Mouse (Mus musculus) cerebellum, adult 8-10 months (tissue): ENCODE measurements at regions not wholly inside any gene's neighbourhood (a gene's known extent, or its start where the extent isn't known, plus 50 kb on each side); places are given as distances from the start of the nearest gene placed in this dataset.

Experiments used
- DNase-seq: peaks from one replicate; pipeline ENCODE4 v3.0.0; 2022

GRCm38 (mm10) chr8:34447880-34448830 is 336.6 kb upstream of the Gm10131 start:
- no peak for DNase-seq

DNA sequence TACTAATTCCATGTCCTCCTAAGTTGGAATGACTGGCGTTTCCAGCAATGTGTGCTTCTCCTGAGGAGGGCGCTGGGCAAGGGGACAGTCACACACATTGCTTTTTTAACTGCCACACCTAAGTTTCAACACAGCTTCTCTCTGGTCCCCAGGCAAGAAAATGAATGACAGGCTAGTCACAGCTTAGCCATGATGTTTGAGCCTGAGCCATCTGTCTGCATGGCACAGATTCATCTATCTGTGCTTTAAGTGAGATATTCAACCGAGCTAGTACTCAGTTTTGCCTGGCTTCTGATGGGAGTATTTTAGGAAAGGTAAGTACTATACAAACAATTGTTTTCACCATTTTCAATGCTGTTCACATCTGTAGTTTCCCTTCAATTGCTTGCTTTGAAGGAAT is 331.2 kb upstream of the Gm10131 start:
- DNase-seq: no peak

DNA sequence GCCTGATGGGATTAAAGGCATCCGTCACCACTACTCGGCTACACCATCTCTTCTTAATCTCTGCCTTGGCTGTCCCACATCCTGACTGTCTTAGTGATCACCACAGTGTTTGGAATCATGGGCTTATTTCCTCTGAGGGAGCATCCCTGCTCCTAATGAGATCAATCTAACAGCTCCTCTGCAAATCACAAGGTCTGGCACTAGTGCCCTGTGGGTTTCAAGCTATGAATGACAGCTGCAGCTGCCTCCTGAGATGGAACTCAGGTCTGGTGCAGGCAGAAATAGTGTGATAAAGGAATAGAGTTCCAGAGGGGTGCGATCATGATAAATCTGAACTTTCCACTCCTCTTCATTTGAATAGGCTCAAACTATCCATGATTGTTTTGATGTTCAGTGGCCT is 330.2 kb upstream of the Gm10131 start:
- no peak for DNase-seq

- no peak for DNase-seq
These were observed 329.2 kb upstream of the Gm10131 start for GRCm38 (mm10) chr8:34440771-34441170.

- no peak for DNase-seq
These were observed 327.2 kb upstream of the Gm10131 start for GRCm38 (mm10) chr8:34438771-34439170.

DNA sequence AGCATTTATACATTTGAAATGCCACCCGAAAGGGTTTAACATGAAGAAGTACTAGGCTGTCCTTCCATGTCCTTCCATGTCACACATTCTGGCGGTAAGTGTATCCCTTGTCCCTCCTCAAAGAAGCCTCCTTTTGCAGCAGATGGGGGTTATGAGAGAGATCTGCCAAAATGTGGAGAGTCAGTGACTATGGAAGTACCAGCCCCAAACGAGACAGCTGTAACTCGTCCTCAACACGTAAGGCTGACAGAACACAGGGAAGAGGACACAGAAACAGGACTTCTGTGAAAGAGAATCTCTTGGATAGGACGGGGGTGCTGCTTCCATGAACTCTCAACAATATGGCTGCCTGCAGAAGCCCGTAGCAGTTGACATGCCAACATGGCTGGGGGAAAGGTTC is 320.4 kb upstream of the Gm10131 start:
- no peak for DNase-seq

- no peak for DNase-seq
These were observed 317.7 kb upstream of the Gm10131 start for GRCm38 (mm10) chr8:34429231-34429630.

DNA sequence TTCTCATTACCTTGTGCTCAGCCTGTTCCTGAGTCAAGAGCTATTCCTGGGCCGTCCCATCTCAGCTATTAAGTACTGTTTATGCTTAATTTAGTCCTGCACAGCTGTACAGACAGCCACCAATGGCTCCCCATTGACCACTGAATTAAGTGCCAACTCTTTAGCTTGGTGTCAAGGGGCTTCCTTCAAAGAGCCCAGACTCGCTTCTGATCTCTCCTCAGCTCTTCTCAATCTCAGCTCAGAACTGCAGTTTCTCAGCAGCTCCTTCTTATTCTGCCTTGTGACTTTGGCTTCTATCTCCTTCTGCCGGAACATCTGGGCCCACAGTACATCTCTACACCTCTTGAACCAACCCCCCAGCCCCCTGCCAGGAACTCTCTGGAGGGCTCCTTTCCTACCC is 290.0 kb upstream of the Gm10131 start:
- DNase-seq: no peak

GRCm38 (mm10) chr8:34398914-34399813 is 287.6 kb upstream of the Gm10131 start:
- no peak for DNase-seq

DNA sequence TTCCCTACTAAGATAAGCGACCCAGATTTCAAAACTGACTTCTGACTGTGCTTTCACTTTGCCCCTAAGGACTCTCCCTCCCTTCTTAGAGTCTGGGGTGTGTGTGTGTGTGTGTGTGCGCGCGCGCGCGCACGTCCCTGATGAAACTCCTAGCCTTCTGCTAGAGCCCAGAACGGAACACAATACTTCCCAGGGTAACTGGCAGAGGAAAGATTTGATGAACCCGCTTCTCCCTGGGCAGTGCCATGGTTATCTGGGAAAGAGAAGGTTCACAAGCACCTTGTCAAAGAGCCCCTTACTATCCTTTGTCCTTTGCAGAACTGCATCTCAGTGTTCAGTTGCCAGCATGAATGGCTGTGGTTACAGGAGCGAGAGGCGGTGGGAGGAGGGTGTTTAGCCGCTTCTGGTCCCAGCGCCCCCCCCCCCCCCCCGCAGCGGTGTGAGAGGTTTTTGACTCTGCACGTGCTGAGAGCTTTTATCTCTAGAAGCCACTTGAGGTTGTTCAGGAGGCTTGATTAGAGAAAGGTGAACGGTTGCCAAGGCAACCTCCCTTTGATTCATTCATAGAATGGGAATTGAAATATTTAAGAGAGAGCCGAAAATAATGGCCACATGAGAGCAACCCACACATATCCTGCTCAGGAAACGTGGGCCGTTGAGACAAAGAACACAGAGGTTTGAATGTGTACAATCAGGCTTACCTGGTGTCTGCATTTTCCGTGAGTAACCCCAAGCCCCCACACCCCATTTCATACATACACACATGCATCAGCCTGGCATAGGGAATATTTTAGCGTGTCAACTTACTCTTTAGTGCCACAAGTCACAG is 286.3 kb upstream of the Gm10131 start:
- no peak for DNase-seq

DNA sequence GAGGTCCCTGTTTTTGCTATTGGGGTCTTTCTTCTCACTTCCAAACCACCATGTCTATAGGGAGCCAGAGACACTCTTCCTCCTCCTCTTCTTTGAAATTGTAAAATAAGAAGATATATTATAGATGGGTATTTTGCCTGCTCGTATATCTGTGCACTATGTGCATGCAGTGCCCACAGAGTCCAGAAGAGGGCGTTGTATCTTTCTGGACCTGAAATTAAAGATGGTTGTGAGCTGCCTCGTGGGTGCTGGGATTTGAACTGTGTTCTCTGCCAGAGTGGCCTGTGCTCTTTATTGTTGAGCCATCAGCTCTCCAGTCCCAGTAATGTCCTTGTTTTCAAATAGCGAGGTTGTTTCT is 285.7 kb upstream of the Gm10131 start:
- DNase-seq: no peak

DNA sequence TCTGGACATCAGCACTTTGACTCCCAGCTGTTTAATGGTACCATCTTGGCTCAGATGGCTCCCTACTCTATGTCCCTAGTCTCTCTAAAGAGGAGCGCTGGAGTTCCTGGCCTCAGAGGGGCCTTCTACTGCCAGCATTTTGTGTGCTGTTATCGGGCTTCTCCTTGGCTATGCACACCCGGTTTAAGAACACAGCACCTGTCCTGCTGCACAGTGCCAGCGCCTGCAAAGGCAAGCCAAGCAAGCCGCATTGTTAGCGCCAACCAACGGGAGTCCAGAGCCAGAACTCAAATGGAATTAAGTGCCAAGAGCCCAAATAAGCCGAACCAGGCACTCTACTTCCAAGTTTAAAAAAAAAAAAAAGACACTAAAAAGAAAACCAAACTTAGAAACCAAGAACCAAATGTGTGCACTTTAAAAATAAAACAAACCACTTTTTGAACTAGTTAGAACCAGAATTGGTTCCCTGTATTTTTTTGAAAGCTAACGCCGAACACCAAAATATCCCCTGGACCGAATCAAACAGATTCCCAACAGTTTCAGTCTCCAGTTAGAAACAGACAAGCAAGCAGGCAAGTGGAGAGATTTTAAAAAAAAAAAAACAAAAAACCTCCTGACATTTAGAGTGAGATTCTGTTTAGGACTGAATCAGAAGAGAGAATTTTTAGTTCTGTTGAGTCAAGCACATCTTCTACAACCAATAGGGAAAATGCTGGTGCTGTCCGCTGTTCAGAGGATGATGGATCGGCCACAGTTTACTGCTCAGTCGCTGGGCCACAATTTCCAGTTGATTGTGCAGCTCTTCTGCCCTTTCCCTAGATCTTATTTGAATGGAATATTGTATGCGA is 281.7 kb upstream of the Gm10131 start:
- DNase-seq: peak; percentile 70

DNA sequence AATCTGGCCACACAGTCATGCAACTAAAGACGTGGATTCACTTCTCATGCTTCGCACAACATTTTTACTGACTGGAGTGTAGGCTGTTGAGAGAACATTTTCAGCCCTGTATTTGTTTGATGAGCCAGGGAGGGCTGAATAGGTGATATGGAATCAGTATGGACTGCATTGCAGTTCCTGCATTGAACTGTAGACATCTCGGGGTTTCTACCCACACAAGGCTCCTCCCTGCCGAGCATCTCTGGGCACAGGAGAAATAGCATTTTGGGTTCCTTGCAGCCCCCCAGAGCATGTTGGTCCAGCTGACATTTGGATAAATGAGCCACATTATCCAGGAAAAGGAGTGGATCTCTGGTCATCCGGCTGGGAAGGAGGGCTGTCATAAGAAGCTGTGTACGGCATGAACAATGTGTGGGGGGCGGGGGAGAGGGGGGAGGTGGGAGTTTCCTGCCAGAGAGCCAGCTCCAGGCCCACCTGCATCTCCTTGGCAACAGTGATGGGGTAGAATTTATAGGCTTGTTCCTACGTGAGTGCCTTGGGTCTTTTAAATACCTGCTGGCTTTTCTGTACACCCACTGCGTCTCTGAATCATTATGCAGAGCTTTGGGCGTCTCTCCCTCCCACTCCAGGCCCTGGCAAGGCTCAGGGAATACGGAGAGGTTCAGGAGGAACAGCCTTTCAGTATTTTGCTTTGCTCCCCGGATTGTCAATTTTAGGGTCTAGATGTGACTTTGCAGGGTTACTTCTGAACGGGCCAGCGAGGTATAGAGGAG is 280.9 kb upstream of the Gm10131 start:
- DNase-seq: no peak

DNA sequence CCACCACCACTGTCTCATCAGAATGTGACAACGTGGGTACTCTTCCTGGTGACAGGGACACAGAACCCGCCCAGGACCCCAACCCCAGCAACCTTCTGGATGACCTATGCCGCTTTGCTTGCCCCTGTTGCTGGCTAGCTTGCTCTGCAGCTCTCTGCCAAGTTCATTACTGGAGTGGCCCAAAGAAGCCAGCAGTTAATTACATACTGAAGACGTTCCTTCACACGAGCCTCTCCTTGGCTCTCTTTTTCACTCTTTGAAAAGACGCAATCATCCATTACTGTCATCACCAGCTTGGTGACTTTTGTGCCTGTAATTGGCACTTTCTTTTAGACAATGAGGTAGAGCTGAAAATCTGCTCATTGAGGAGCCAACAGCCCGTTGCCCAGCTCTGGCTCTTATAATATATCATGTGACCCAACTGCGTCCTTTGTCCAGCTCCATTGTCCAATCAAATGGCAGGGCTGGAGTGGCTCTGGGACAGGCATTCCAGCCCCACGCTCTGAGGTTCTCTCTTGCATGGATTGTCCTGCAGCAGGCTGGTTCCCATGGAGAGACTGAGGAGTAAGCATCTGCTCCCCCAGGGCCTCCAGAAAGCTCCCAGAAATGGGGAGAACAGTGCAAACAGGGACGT is 274.4 kb upstream of the Gm10131 start:
- DNase-seq: no peak

DNA sequence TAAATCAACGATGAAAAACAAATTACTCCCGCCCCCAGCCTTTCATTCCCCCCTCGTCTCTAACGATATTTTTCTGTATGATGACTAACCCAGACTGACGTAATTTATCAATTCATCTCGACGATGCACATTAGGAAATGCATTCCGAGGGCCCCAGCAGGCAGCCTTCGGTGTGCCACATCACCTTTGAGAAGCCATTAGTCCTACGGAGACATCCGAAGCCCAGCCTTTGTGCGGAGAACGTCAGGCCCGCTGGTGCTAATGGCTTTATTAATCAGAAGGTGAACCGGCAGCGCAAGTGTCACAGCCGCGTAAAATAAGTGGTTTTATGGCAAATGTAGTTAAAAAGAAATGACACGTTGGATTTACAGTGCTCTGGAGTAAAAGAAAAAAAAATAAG is 269.1 kb upstream of the Gm10131 start:
- DNase-seq: no peak

DNA sequence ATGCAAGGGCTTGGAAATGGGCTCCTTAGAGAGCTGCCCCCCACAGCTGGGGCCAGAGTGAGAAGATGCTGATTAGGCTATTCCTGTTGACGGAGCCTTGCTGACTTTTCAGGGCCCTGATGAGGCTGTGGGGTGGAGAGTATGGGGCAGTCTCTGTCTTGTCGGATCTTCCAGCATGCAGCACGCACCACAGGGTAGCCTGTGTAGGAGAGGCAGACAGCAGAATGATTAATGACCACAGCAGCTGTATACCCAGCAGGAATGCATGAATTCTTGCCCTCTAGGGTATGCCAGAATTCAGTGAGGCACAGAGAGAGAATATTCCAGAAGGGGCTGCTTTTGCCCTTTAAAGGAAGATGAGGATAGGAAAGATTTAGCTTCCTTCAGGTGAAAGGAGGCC is 265.6 kb upstream of the Gm10131 start:
- DNase-seq: no peak

- no peak for DNase-seq
These were observed 262.7 kb upstream of the Gm10131 start for GRCm38 (mm10) chr8:34374242-34374641.

DNA sequence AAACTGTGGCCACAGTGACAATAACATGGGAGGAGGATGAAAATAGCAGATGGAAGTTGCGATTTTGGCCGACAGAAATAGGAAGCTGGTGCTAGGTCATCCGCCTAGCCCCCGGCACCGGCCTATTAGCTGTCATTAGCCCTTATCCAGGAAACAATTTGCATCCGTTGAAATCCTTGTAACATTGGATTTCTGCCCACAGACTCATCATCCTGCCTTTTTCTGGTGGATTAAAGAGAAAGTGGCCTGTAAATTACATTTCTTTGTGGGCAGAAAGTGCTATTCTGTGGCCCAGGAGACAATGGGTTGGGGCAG is 261.1 kb upstream of the Gm10131 start:
- no peak for DNase-seq

DNA sequence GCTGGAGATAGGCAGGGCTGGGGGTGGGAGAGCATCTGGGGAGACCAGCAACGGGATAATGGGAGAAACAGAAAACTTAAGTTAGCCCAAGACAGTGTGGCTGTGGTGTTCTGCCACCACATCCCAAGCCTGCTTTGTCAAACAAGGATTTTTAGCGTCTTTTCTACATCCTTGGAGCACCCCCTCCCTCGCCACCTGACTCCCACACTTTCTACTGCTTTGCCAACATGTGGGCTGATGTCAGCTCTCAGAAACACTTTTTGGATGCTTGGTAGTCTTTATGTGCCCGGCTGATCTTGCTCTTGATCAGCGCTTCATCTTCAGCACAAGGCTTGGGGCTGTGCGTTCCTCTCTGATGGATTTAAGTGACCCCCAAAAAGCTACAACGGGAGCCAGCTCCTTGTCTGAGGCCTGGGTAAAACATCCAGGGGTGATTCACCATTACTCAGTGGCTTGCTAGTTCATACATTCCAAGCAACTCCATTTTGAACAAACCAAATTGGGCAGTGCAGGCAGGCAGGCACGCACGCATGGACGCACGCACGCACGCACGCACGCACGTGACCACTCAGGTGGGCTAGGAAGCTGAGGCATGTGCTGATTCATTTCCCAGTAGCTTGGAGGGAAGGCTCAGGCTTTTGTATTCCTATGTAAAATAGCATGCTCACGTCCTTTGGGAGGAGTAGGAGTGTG is 260.6 kb upstream of the Gm10131 start:
- DNase-seq: no peak

GRCm38 (mm10) chr8:34371391-34371790 is 259.9 kb upstream of the Gm10131 start:
- DNase-seq: no peak
